Mouse (Mus musculus) intestine, embryonic 14.5 days (tissue): ENCODE measurements around the gene Papolb. TPM values are rescaled to one million over a fixed set of nuclear protein-coding genes. Genes with fewer than 3 reads are reported as not detected.

Source experiments
- ATAC-seq: fragments of 200-750 bp; cut with Nextera tagmentation; replicated peaks from 2 replicates; pipeline ENCODE4 v1.8.0; 2017; ENCODE audit warnings: low read depth, moderate number of reproducible peaks, moderate TSS enrichment, moderate library complexity; ENCODE audit not compliant: low FRiP score, low TSS enrichment
- DNase-seq: peaks from one replicate; pipeline ENCODE4 v3.0.0-alpha.2; 2018; ENCODE audit warnings: low spot score
- H3K27ac ChIP-seq: fragments of 300-500 bp; sonication (generic); 2 replicates; pipeline ENCODE4 v1.5.1; 2014; ENCODE audit warnings: low read depth, mild to moderate bottlenecking, control low read depth
- H3K27me3 ChIP-seq: fragments of 300-500 bp; sonication (generic); replicated peaks from 2 replicates; pipeline ENCODE4 v1.6.1; 2014; ENCODE audit warnings: low read length, control low read depth; ENCODE audit not compliant: control insufficient read depth, insufficient read depth
- H3K36me3 ChIP-seq: fragments of 300-500 bp; sonication (generic); 2 replicates; pipeline ENCODE4 v1.6.1; 2014; ENCODE audit warnings: low read length, control low read depth; ENCODE audit not compliant: control insufficient read depth, insufficient read depth
- H3K4me1 ChIP-seq: fragments of 300-500 bp; sonication (generic); replicated peaks from 2 replicates; pipeline ENCODE4 v1.6.1; 2014; ENCODE audit warnings: low read length, control low read depth, mixed read lengths; ENCODE audit not compliant: control insufficient read depth, insufficient read depth
- H3K4me2 ChIP-seq: fragments of 300-500 bp; sonication (generic); 2 replicates; pipeline ENCODE4 v1.6.1; 2014; ENCODE audit warnings: low read length
- H3K4me3 ChIP-seq: fragments of 300-500 bp; sonication (generic); 2 replicates; pipeline ENCODE4 v1.5.1; 2014; ENCODE audit warnings: low read depth, low read length, control low read depth, mixed read lengths
- H3K9ac ChIP-seq: fragments of 300-500 bp; sonication (generic); 2 replicates; pipeline ENCODE4 v1.6.1; 2014; ENCODE audit warnings: mild to moderate bottlenecking, low read length
- H3K9me3 ChIP-seq: fragments of 300-500 bp; sonication (generic); 2 replicates; pipeline ENCODE4 v1.6.1; 2016; ENCODE audit warnings: low read length, control low read depth; ENCODE audit not compliant: control insufficient read depth
- WGBS: fragments of 180-500 bp; shearing (Covaris S2); extraction: QIAGEN DNeasy Blood & Tissue Kit; methylation state at CpG from one replicate; pipeline ENCODE4 v1.1.7; 2014; 5-methylcytosine and 5-hydroxymethylcytosine counted together
- polyA plus RNA-seq: library from polyadenylated mRNA; unstranded; fragments of >200 nt; fragmentation: Nextera tagmentation; extraction: Ambion mirVana; gene quantifications from 2 replicates; pipeline ENCODE4 v1.2.1, GENCODE M21; 2014

The Papolb gene
- polyA plus RNA-seq, 1 experiment from 2014 or later = 0.15 TPM

- Histone ChIP-seq H3K27me3 (no peaks in the 10 kb centered on the region), H3K4me2 (no peak overlapping the region), H3K4me1 (no peaks in the 10 kb centered on the region; the same call in 1 of the 2 replicates), H3K9me3 (no peaks in the 10 kb centered on the region), H3K9ac (no peak overlapping the region), H3K4me3 (no peak overlapping the region), H3K27ac (no peak overlapping the region), H3K36me3 (no peaks in the 10 kb centered on the region)
- whole genome bisulfite sequencing = 88% methylated on average over 5 of the region's 5 CpGs
- DNase-seq (no peak), ATAC-seq (no peak)
Measured at GRCm38 (mm10) chr5:142483581-142483980, 46.3 kb downstream of the Papolb start.

- Histone ChIP-seq H3K27me3 (no peaks in the 10 kb centered on the region), H3K27ac (no peak overlapping the region), H3K4me2 (no peak overlapping the region), H3K4me3 (no peak overlapping the region), H3K36me3 (no peaks in the 10 kb centered on the region), H3K9me3 (no peaks in the 10 kb centered on the region), H3K9ac (no peak overlapping the region), H3K4me1 (no peaks in the 10 kb centered on the region; the same call in 1 of the 2 replicates)
- ATAC-seq (no peak), DNase-seq (no peak)
- WGBS = 59% methylated on average over 2 of the region's 2 CpGs
Measured at GRCm38 (mm10) chr5:142482512-142482911, 47.4 kb downstream of the Papolb start.

- no peak overlapping the region for H3K4me3 ChIP-seq
- no peaks in the 10 kb centered on the region for H3K9me3 ChIP-seq
- DNase-seq (peak; percentile 93), ATAC-seq (peak; percentile 57; the same call in 1 of the 2 replicates)
- H3K4me1 ChIP-seq = no peaks in the 10 kb centered on the region; the same call in 1 of the 2 replicates
- no peaks in the 10 kb centered on the region for H3K36me3 ChIP-seq
- H3K9ac ChIP-seq = no peak overlapping the region
- 30% methylated on average over 17 of the region's 17 CpGs for WGBS
- H3K4me2 ChIP-seq = peak overlapping the region; percentile 33; the same call in 1 of the 2 replicates
- H3K27ac ChIP-seq = no peak overlapping the region
- no peaks in the 10 kb centered on the region for H3K27me3 ChIP-seq
Measured at GRCm38 (mm10) chr5:142478829-142479435, 50.9 kb downstream of the Papolb start.

GRCm38 (mm10) chr5:142477866-142478615, 51.8 kb downstream of the Papolb start:
- Histone ChIP-seq H3K36me3 (no peaks in the 10 kb centered on the region), H3K27me3 (no peaks in the 10 kb centered on the region), H3K4me3 (no peak overlapping the region), H3K4me1 (no peaks in the 10 kb centered on the region; the same call in 1 of the 2 replicates), H3K9me3 (no peaks in the 10 kb centered on the region), H3K9ac (no peak overlapping the region), H3K27ac (no peak overlapping the region), H3K4me2 (no peak overlapping the region)
- WGBS = 86% methylated on average over 5 of the region's 5 CpGs
- DNase-seq = no peak
- ATAC-seq = no peak

- no peak overlapping the region for H3K9ac ChIP-seq
- no peaks in the 10 kb centered on the region; the same call in 1 of the 2 replicates for H3K4me1 ChIP-seq
- DNase-seq (no peak), ATAC-seq (no peak)
- H3K4me3 ChIP-seq = no peak overlapping the region
- 89% methylated on average over 12 of the region's 12 CpGs for WGBS
- no peak overlapping the region for H3K4me2 ChIP-seq
- no peak overlapping the region for H3K27ac ChIP-seq
- H3K36me3 ChIP-seq = peaks cover 2% of the 10 kb centered on the region
- no peaks in the 10 kb centered on the region for H3K27me3 ChIP-seq
- H3K9me3 ChIP-seq = no peaks in the 10 kb centered on the region
Measured at GRCm38 (mm10) chr5:142477346-142477745, 52.5 kb downstream of the Papolb start.

Other genes starting within 250 kb of the Papolb start
- gene Foxk1, start 128.6 kb downstream of the Papolb start, polyA plus RNA-seq = 3.6 and 5.6 TPM in 2 replicates
- 10.5 and 12.3 TPM in 2 replicates for gene Ap5z1, start 66.1 kb downstream of the Papolb start, polyA plus RNA-seq
- gene Radil, start 21.0 kb upstream of the Papolb start, polyA plus RNA-seq = 2.4 and 2.5 TPM in 2 replicates
- 1.6 and 1.7 TPM in 2 replicates for gene Mmd2, start 78.7 kb upstream of the Papolb start, polyA plus RNA-seq
- 45.6 and 46.5 TPM in 2 replicates for gene Wipi2, start 97.6 kb upstream of the Papolb start, polyA plus RNA-seq
- 9.7 and 10.6 TPM in 2 replicates for gene Slc29a4, start 162.4 kb upstream of the Papolb start, polyA plus RNA-seq